Mouse (Mus musculus) cortical plate, adult 2 months (tissue): ENCODE measurements around the gene Vmn2r60. TPM values are rescaled to one million over a fixed set of nuclear protein-coding genes. Genes with fewer than 3 reads are reported as not detected.
"Not testable (repeated sequence)": the region's sequence is repeated elsewhere in the genome, so short reads cannot be mapped to it uniquely, and the experiment has no call there.

Experiments
- H3K27ac ChIP-seq: fragments of 200-500 bp; 2 replicates; pipeline ENCODE4 v1.5.1; 2012; ENCODE audit warnings: low read length, control low read depth, inconsistent platforms; ENCODE audit not compliant: insufficient read depth
- H3K4me1 ChIP-seq: fragments of 200-500 bp; 2 replicates; pipeline ENCODE4 v1.6.1; 2011; ENCODE audit warnings: low read length; ENCODE audit not compliant: control insufficient read depth, insufficient read depth
- H3K4me3 ChIP-seq: fragments of 200-500 bp; 2 replicates; pipeline ENCODE4 v1.5.1; 2011; ENCODE audit warnings: mild to moderate bottlenecking, low read length, control low read depth; ENCODE audit not compliant: insufficient read depth
- CTCF ChIP-seq: fragments of 200-500 bp; IDR thresholded peaks from 2 replicates; pipeline ENCODE4 v1.5.1; 2011; ENCODE audit warnings: mild to moderate bottlenecking, control low read depth, low read length; ENCODE audit not compliant: insufficient read depth; ENCODE audit errors: extremely low read depth
- POLR2A ChIP-seq: fragments of 200-500 bp; IDR thresholded peaks from 2 replicates; pipeline ENCODE4 v1.6.1; 2011; ENCODE audit warnings: mild to moderate bottlenecking, low read length, control low read depth; ENCODE audit not compliant: insufficient read depth; ENCODE audit errors: extremely low read depth
- polyA plus RNA-seq: library from polyadenylated mRNA; depleted of rRNA; stranded (reverse); fragments of >200 nt; gene quantifications from 2 replicates; pipeline ENCODE4 v1.2.3, GENCODE M21; 2012; rRNA removed

Gene Vmn2r60
- not detected in 2 replicates for polyA plus RNA-seq

GRCm38 (mm10) chr7:42107470-42107869, at the start of gene Vmn2r60:
Gene Vmn2r60 (plus strand): TSS chr7:42107770.
- H3K4me3 ChIP-seq, result no peak within 1 kb of the TSS
- TF ChIP-seq CTCF (no peak), POLR2A (no peak)

GRCm38 (mm10) chr7:42058923-42059322, 48.6 kb upstream of the Vmn2r60 start, which contains the start of gene Vmn2r59:
Gene Vmn2r59 (minus strand): TSS chr7:42059023.
- no peak for TF ChIP-seq CTCF
- TF ChIP-seq POLR2A, result no peak
- no peak within 1 kb of the TSS for H3K4me3 ChIP-seq
- no peaks in the 10 kb centered on the region for H3K4me1 ChIP-seq
- no peak within 1 kb of the TSS for H3K27ac ChIP-seq

More at GRCm38 (mm10) chr7:42107470-42107869, at the start of gene Vmn2r60:
- Histone ChIP-seq H3K27ac (no peak within 1 kb of the TSS), H3K4me1 (no peaks in the 10 kb centered on the region)

- not testable (repeated sequence) for H3K4me1 ChIP-seq, H3K27ac ChIP-seq, H3K4me3 ChIP-seq
Observed at GRCm38 (mm10) chr7:42107061-42107460, 509 bp upstream of the Vmn2r60 start.

Other genes with a start within 250 kb of the Vmn2r60 start
- not detected in 2 replicates for gene Vmn2r58, start 235.1 kb upstream of the Vmn2r60 start, polyA plus RNA-seq
- gene Vmn2r59, start 48.7 kb upstream of the Vmn2r60 start, polyA plus RNA-seq, result not detected in 2 replicates
- not detected in 2 replicates for gene Vmn2r61, start 152.3 kb downstream of the Vmn2r60 start, polyA plus RNA-seq